Mouse (Mus musculus) neural tube, embryonic 11.5 days (tissue): ENCODE measurements around the gene Wdr44. TPM values are rescaled to one million over a fixed set of nuclear protein-coding genes. Genes with fewer than 3 reads are reported as not detected.
A peak's percentile ranks its signal among the peaks of the same experiment; 100 is the strongest.

Experiments used
- ATAC-seq: fragments of 200-750 bp; cut with Nextera tagmentation; 2 replicates; pipeline ENCODE4 v1.8.0; 2017; ENCODE audit warnings: moderate number of reproducible peaks, mild to moderate bottlenecking, moderate TSS enrichment, moderate library complexity; ENCODE audit not compliant: insufficient read depth, low FRiP score, low TSS enrichment
- DNase-seq: peaks from one replicate; pipeline ENCODE4 v3.0.0-alpha.2; 2015; ENCODE audit warnings: low spot score
- H3K27ac ChIP-seq: fragments of 300-500 bp; sonication (generic); 2 replicates; pipeline ENCODE4 v1.5.1; 2014; ENCODE audit warnings: low read depth, mild to moderate bottlenecking, low read length
- H3K27me3 ChIP-seq: fragments of 300-500 bp; sonication (generic); 2 replicates; pipeline ENCODE4 v1.6.1; 2014; ENCODE audit warnings: mild to moderate bottlenecking, low read length, mixed read lengths; ENCODE audit not compliant: control insufficient read depth, insufficient read depth
- H3K36me3 ChIP-seq: fragments of 300-500 bp; sonication (generic); 2 replicates; pipeline ENCODE4 v1.6.1; 2014; ENCODE audit warnings: mild to moderate bottlenecking, low read length, moderate library complexity, mixed read lengths; ENCODE audit not compliant: control insufficient read depth, insufficient read depth
- H3K4me1 ChIP-seq: fragments of 300-500 bp; sonication (generic); 2 replicates; pipeline ENCODE4 v1.6.1; 2014; ENCODE audit warnings: low read length, mixed read lengths; ENCODE audit not compliant: control insufficient read depth, insufficient read depth
- H3K4me2 ChIP-seq: fragments of 300-500 bp; sonication (generic); 2 replicates; pipeline ENCODE4 v1.6.1; 2014; ENCODE audit warnings: low read depth, mild to moderate bottlenecking, moderate library complexity
- H3K4me3 ChIP-seq: fragments of 300-500 bp; sonication (generic); 2 replicates; pipeline ENCODE4 v1.5.1; 2014; ENCODE audit warnings: low read depth, low read length
- H3K9ac ChIP-seq: fragments of 300-500 bp; sonication (generic); 2 replicates; pipeline ENCODE4 v1.6.1; 2014; ENCODE audit warnings: mild to moderate bottlenecking, low read length
- H3K9me3 ChIP-seq: fragments of 300-500 bp; sonication (generic); 2 replicates; pipeline ENCODE4 v1.6.1; 2016; ENCODE audit warnings: low read length; ENCODE audit not compliant: control insufficient read depth
- WGBS: fragments of 180-500 bp; shearing (Covaris S2); extraction: QIAGEN DNeasy Blood & Tissue Kit; methylation state at CpG from one replicate; pipeline ENCODE4 v1.1.7; 2014; 5-methylcytosine and 5-hydroxymethylcytosine counted together
- polyA plus RNA-seq: library from polyadenylated mRNA; unstranded; fragments of >200 nt; fragmentation: Nextera tagmentation; extraction: Ambion mirVana; gene quantifications from 2 replicates; pipeline ENCODE4 v1.2.1, GENCODE M21; 2014

Wdr44 gene
- polyA plus RNA-seq, 1 experiment from 2014 or later = 9.3 TPM

DNA sequence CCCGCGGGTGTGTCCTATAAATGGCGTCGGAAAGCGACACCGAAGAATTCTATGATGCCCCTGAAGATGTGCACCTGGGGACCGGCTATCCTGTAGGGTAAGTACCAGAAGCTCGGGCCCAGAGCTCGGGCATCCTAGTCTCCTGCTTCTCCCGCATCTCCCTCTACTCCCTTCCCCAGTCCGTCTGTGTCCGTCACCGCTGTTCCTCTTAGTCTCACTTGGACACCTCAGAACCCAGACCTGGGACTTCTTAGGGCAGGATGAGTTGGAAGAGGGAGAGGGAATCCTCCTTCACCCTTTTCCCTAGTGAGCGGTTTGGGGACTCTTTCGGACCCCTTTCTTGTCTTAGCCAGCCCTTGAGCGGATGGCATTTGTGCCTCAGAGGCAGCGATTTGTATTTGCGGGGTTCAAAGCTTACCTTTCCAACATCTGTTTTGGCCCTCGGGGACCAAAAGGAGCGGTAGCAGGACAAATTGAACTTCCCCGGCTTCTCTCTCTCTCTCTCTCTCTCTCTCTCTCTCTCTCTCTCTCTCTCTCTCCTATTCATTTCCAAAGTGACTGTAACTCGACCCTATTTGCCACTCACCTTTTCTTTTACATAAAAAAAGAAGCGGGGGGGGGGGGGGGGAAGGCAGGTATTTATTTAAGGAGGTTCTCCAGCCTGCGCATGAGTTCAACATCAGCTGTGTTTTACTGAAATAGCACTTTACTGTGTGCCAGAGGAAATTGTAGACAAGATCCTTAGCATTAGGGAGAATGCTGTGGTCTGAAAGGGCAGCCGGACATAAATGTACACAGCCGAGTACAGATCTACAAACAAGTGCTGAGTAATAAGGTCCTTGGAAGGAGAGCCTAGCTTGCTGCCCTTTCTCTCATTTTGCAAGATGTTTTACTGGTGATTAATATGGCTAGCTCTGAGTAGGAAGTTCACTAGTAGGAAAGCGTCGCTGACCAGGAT, 871 bp downstream of the Wdr44 start:
- no peaks in the 10 kb centered on the region for H3K9me3 ChIP-seq
- H3K4me1 ChIP-seq = no peaks in the 10 kb centered on the region
- H3K27ac ChIP-seq = peak overlapping the region; percentile 76; the same call in 1 of the 2 replicates
- no peak; the same call in none of the 2 replicates for ATAC-seq
- H3K4me2 ChIP-seq = peak overlapping the region; percentile 40
- 17% methylated on average over 27 of the region's 28 CpGs for WGBS
- no peaks in the 10 kb centered on the region for H3K27me3 ChIP-seq
- no peak for DNase-seq
- peak overlapping the region; percentile 56 for H3K9ac ChIP-seq
- H3K36me3 ChIP-seq = no peaks in the 10 kb centered on the region
- H3K4me3 ChIP-seq = peak overlapping the region; percentile 52

DNA sequence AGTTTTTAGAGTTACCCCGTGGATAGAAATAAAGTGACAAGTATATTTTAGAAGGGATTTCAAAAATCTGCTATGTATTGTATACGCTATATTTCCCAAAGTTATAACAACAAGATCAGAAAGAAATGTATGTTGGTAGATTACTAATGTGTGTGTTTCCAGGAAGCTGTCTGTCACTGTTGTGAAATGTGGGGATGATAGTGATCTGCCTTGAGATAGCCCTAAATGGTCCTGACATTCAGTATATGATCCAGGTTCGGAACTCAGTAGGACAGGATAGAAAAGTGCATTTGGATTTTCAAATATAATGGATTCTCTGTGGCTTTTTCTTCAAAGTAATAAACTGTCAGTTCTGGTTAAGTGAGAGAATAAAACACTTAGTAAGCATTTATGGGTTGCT, 1.7 kb downstream of the Wdr44 start:
- H3K9ac ChIP-seq = no peak overlapping the region
- DNase-seq (no peak), ATAC-seq (no peak)
- no peaks in the 10 kb centered on the region for H3K36me3 ChIP-seq
- no peaks in the 10 kb centered on the region for H3K4me1 ChIP-seq
- H3K4me3 ChIP-seq = no peak overlapping the region
- no peaks in the 10 kb centered on the region for H3K9me3 ChIP-seq
- H3K27me3 ChIP-seq = no peaks in the 10 kb centered on the region
- H3K4me2 ChIP-seq = no peak overlapping the region
- 77% methylated on average over 3 of the region's 3 CpGs for WGBS
- H3K27ac ChIP-seq = no peak overlapping the region

GRCm38 (mm10) chrX:23695109-23695508, 2.3 kb downstream of the Wdr44 start:
- DNase-seq = no peak
- H3K9me3 ChIP-seq = no peaks in the 10 kb centered on the region
- H3K36me3 ChIP-seq = no peaks in the 10 kb centered on the region
- no peak overlapping the region for H3K4me2 ChIP-seq
- no peak for ATAC-seq
- no peak overlapping the region for H3K9ac ChIP-seq
- no peaks in the 10 kb centered on the region for H3K27me3 ChIP-seq
- no peak overlapping the region for H3K4me3 ChIP-seq
- H3K27ac ChIP-seq = no peak overlapping the region
- no peaks in the 10 kb centered on the region for H3K4me1 ChIP-seq

DNA sequence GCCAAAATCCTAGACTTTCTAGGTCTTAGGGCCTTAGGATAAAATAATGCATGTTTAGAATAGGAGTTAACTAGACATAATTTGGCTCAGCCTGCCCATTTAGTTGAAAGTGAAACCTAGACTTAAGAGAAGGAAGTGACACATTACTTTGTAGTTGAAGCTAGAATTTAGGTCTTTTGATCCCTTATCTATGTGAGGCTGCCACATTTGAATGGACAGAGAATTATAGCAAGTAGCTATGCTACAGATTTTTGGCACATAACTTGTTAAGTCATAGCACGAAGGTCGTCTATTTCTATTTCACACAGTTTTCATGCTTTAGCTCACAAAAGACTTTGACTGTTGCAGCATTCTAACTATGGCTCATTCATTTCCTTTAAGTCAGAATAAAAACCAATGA, 4.5 kb downstream of the Wdr44 start:
- H3K9ac ChIP-seq = no peak overlapping the region
- ATAC-seq (no peak), DNase-seq (no peak)
- H3K4me3 ChIP-seq = no peak overlapping the region
- H3K9me3 ChIP-seq = no peaks in the 10 kb centered on the region
- no peaks in the 10 kb centered on the region for H3K4me1 ChIP-seq
- no peak overlapping the region for H3K4me2 ChIP-seq
- no peak overlapping the region for H3K27ac ChIP-seq
- no peaks in the 10 kb centered on the region for H3K36me3 ChIP-seq
- H3K27me3 ChIP-seq = no peaks in the 10 kb centered on the region
- WGBS = 89% methylated on average over 2 of the region's 2 CpGs

GRCm38 (mm10) chrX:23699023-23699422, 6.2 kb downstream of the Wdr44 start:
- no peak overlapping the region for H3K27ac ChIP-seq
- no peaks in the 10 kb centered on the region for H3K9me3 ChIP-seq
- H3K4me2 ChIP-seq = no peak overlapping the region
- ATAC-seq = no peak
- H3K36me3 ChIP-seq = no peaks in the 10 kb centered on the region
- H3K4me3 ChIP-seq = no peak overlapping the region
- H3K4me1 ChIP-seq = no peaks in the 10 kb centered on the region
- 95% methylated on average over 1 of the region's 1 CpGs for WGBS
- H3K9ac ChIP-seq = no peak overlapping the region
- no peak for DNase-seq
- no peaks in the 10 kb centered on the region for H3K27me3 ChIP-seq

DNA sequence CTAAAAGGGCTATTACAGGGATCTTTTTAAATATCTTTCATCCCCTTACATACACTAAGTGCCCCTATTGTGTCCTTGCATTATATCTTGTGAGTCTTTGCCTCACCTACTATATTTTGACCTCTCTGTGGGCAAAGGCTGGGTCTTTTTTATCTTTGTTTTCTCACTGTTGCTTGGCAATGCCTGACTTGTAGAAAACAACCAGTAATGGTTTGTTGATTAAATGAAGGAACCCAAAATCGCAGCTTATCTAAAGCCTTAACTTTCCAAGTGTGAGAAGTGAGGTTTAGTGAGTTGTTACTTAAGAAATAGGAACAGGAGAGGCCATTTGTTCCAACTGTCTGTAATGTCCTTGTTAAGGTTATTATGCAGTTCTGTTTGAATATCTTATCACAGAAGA, 24.4 kb downstream of the Wdr44 start:
- no peak overlapping the region for H3K4me2 ChIP-seq
- no peaks in the 10 kb centered on the region for H3K27me3 ChIP-seq
- 73% methylated on average over 1 of the region's 1 CpGs for WGBS
- DNase-seq (no peak), ATAC-seq (no peak)
- no peak overlapping the region for H3K27ac ChIP-seq
- H3K9me3 ChIP-seq = no peaks in the 10 kb centered on the region
- no peaks in the 10 kb centered on the region for H3K36me3 ChIP-seq
- no peaks in the 10 kb centered on the region for H3K4me1 ChIP-seq
- no peak overlapping the region for H3K4me3 ChIP-seq
- no peak overlapping the region for H3K9ac ChIP-seq

- Histone ChIP-seq H3K9me3 (no peaks in the 10 kb centered on the region), H3K4me1 (no peaks in the 10 kb centered on the region), H3K9ac (no peak overlapping the region), H3K27ac (no peak overlapping the region), H3K4me3 (no peak overlapping the region), H3K27me3 (no peaks in the 10 kb centered on the region), H3K36me3 (no peaks in the 10 kb centered on the region), H3K4me2 (no peak overlapping the region)
- 75% methylated on average over 1 of the region's 1 CpGs for WGBS
- ATAC-seq = no peak
- no peak for DNase-seq
These were observed 34.6 kb downstream of the Wdr44 start for GRCm38 (mm10) chrX:23727463-23727862.

DNA sequence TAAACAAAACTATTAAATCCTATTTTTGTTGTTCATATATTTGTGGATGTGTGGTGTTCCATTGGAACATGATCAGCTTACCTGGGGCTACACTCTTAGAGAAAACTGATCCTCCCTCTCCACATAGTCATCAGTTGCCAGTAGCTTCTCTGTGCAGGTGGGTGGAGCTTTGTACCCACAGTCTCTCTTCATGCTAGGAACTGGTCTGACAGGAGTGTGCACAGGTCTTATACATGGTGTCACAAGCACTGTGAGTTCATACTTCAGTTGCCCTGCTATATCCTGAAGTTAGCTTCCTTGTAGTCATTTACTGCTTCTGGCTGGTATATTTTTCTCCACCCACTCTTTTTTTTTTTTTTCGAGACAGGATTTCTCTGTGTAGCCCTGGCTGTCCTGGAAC, 61.8 kb downstream of the Wdr44 start:
- no peak overlapping the region for H3K9ac ChIP-seq
- no peaks in the 10 kb centered on the region for H3K9me3 ChIP-seq
- H3K36me3 ChIP-seq = no peaks in the 10 kb centered on the region
- no peaks in the 10 kb centered on the region for H3K27me3 ChIP-seq
- H3K27ac ChIP-seq = no peak overlapping the region
- DNase-seq (no peak), ATAC-seq (no peak)
- no peaks in the 10 kb centered on the region for H3K4me1 ChIP-seq
- WGBS = 91% methylated on average over 1 of the region's 1 CpGs
- H3K4me2 ChIP-seq = no peak overlapping the region
- no peak overlapping the region for H3K4me3 ChIP-seq

DNA sequence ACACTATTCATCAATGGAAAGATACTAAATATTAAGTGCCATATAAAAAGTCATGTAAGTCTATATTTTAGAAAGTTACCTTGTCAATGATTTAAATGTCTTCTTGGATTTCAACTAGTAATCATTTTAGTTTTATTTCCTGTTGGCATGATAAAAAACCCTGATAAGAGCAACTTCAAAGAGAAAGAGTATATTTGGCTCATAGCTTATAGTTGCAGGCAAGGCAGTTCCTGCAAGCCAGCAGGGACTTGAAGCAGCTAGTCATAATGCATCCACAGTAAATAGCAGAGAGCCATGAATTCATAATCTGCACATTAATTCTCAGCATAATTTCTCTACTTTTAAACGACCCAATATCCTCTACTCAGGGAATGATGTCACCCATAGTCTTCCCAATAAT, 75.0 kb downstream of the Wdr44 start:
- no peak overlapping the region for H3K4me2 ChIP-seq
- WGBS = 83% methylated on average over 1 of the region's 1 CpGs
- H3K4me3 ChIP-seq = no peak overlapping the region
- no peaks in the 10 kb centered on the region for H3K36me3 ChIP-seq
- DNase-seq (no peak), ATAC-seq (no peak)
- H3K27me3 ChIP-seq = no peaks in the 10 kb centered on the region
- H3K4me1 ChIP-seq = no peaks in the 10 kb centered on the region
- H3K27ac ChIP-seq = no peak overlapping the region
- H3K9me3 ChIP-seq = no peaks in the 10 kb centered on the region
- H3K9ac ChIP-seq = no peak overlapping the region
